Mouse (Mus musculus): ENCODE results near the gene Mapk10. TPM values are rescaled to one million over a fixed set of nuclear protein-coding genes. Genes with fewer than 3 reads are reported as not detected.

The Mapk10 gene
- polyA plus RNA-seq, 1 experiment from 2014 or later = 8.8 TPM

DNA sequence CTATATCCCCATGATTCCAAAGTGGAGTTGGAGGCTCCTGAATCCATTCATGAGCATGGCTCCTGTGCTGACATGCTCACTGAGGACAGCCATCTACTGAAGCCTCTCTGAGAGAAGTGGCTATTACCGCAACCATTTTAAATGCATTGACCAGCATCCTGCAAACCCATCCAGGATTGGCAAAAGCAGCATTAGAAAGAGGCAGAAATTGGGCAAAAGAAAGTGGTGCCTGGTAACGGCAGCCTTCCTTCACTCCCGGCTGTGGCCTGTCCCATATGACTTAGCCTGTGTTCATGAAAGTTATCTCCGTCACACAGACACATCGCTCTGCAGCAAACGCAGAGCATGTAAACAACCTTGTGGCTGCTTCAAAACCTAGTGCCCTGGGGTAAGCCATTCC lies 1.6 kb downstream of the Mapk10 start:
- ATAC-seq (replicated peaks; ENCODE audit: low FRiP score, low TSS enrichment, low read depth) (no peak), DNase-seq (ENCODE audit: low spot score) (no peak)
- Histone ChIP-seq H3K27me3 (replicated peaks; ENCODE audit: control insufficient read depth, insufficient read depth, low read length) (0 out of 2 replicates have a peak, but pooled peaks cover 5% of the 10 kb centered on the region), H3K27ac (ENCODE audit: low read depth) (no peak overlapping the region), H3K4me1 (replicated peaks; ENCODE audit: control insufficient read depth, insufficient read depth, low read length) (peaks cover 2% of the 10 kb centered on the region), H3K36me3 (ENCODE audit: control insufficient read depth, insufficient read depth, low read length) (no peaks in the 10 kb centered on the region), H3K9ac (ENCODE audit: low read length) (no peak overlapping the region), H3K4me3 (ENCODE audit: low read depth, low read length) (no peak overlapping the region), H3K9me3 (ENCODE audit: control insufficient read depth, low read length) (no peaks in the 10 kb centered on the region), H3K4me2 (ENCODE audit: low read length) (no peak overlapping the region)
- 50% methylated on average over 6 of the region's 6 CpGs for WGBS

GRCm38 (mm10) chr5:103208869-103209268 lies 2.3 kb downstream of the Mapk10 start:
- no peak overlapping the region for H3K4me2 ChIP-seq (ENCODE audit: low read length)
- DNase-seq (ENCODE audit: low spot score) (no peak), ATAC-seq (replicated peaks; ENCODE audit: low FRiP score, low TSS enrichment, low read depth) (no peak)
- H3K36me3 ChIP-seq (ENCODE audit: control insufficient read depth, insufficient read depth, low read length) = no peaks in the 10 kb centered on the region
- WGBS = 56% methylated on average over 8 of the region's 8 CpGs
- 0 out of 2 replicates have a peak, but pooled peaks cover 5% of the 10 kb centered on the region for H3K27me3 ChIP-seq (replicated peaks; ENCODE audit: control insufficient read depth, insufficient read depth, low read length)
- H3K27ac ChIP-seq (ENCODE audit: low read depth) = no peak overlapping the region
- no peak overlapping the region for H3K4me3 ChIP-seq (ENCODE audit: low read depth, low read length)
- no peaks in the 10 kb centered on the region for H3K9me3 ChIP-seq (ENCODE audit: control insufficient read depth, low read length)
- no peak overlapping the region for H3K9ac ChIP-seq (ENCODE audit: low read length)
- H3K4me1 ChIP-seq (replicated peaks; ENCODE audit: control insufficient read depth, insufficient read depth, low read length) = peaks cover 2% of the 10 kb centered on the region

DNA sequence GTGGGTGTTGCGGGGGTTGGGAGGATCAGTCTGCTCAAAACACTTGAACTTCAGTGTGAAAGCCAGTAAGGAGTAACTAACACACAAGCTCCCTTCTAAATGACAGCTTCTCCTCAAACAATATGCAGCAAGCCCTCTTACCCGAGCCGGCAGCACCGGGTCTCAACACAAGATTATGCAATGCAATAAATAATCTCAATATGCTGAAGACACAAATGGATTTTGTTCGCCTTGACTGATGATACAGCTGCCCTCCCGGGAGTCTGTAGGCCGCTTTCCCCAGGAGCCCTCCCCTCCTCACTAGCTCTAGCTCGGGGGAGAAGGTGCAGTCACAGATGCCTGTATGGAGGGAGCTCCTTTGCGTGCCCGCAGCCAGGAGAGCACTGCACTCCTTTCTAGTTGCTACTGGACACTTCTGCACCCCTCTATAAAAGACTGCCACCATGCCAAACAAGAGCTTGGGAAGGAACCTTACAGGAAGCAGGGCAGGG lies 3.1 kb downstream of the Mapk10 start:
- ATAC-seq (replicated peaks; ENCODE audit: low FRiP score, low TSS enrichment, low read depth) = no peak
- no peak overlapping the region for H3K4me2 ChIP-seq (ENCODE audit: low read length)
- 63% methylated on average over 10 of the region's 10 CpGs for whole genome bisulfite sequencing

GRCm38 (mm10) chr5:103197796-103198325 lies 13.3 kb downstream of the Mapk10 start:
- H3K36me3 ChIP-seq (ENCODE audit: control insufficient read depth, insufficient read depth, low read length) = no peaks in the 10 kb centered on the region
- H3K4me2 ChIP-seq (ENCODE audit: low read length) = no peak overlapping the region
- H3K9ac ChIP-seq (ENCODE audit: low read length) = no peak overlapping the region
- WGBS = 78% methylated on average over 2 of the region's 2 CpGs
- H3K9me3 ChIP-seq (ENCODE audit: control insufficient read depth, low read length) = no peaks in the 10 kb centered on the region
- no peaks in the 10 kb centered on the region for H3K27me3 ChIP-seq (replicated peaks; ENCODE audit: control insufficient read depth, insufficient read depth, low read length)
- no peak for ATAC-seq (replicated peaks; ENCODE audit: low FRiP score, low TSS enrichment, low read depth)
- no peak overlapping the region for H3K4me3 ChIP-seq (ENCODE audit: low read depth, low read length)
- H3K4me1 ChIP-seq (replicated peaks; ENCODE audit: control insufficient read depth, insufficient read depth, low read length) = peaks cover 5% of the 10 kb centered on the region; the same call in 1 of the 2 replicates
- DNase-seq (ENCODE audit: low spot score) = no peak
- H3K27ac ChIP-seq (ENCODE audit: low read depth) = no peak overlapping the region

More for the DNA sequence above, 3.1 kb downstream of the Mapk10 start:
- Histone ChIP-seq H3K36me3 (ENCODE audit: control insufficient read depth, insufficient read depth, low read length) (no peaks in the 10 kb centered on the region), H3K4me3 (ENCODE audit: low read depth, low read length) (no peak overlapping the region), H3K27me3 (replicated peaks; ENCODE audit: control insufficient read depth, insufficient read depth, low read length) (0 out of 2 replicates have a peak, but pooled peaks cover 5% of the 10 kb centered on the region), H3K4me1 (replicated peaks; ENCODE audit: control insufficient read depth, insufficient read depth, low read length) (peaks cover 2% of the 10 kb centered on the region), H3K27ac (ENCODE audit: low read depth) (no peak overlapping the region), H3K9me3 (ENCODE audit: control insufficient read depth, low read length) (no peaks in the 10 kb centered on the region), H3K9ac (ENCODE audit: low read length) (no peak overlapping the region)
- DNase-seq (ENCODE audit: low spot score) = no peak

DNA sequence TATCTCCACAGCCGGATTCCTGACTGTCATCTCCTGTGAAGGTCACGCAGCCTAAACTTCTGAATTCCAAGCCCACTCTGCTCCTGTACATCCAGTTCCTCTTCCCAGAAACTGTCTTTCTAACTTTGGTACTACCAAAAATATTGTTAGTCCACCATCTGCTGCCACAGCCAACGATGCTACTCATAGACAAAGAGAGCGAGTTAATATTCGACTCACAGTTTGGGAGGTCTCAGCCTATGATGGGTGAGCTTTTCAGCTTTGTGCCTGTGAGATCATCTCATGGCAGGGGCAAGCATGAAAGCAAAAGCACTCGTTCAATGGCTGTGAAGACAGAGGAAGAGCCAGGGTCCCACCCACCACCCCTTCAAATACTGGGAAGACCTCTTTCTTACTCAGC lies 16.6 kb downstream of the Mapk10 start:
- ATAC-seq (replicated peaks; ENCODE audit: low FRiP score, low TSS enrichment, low read depth) = no peak
- no peak overlapping the region for H3K4me2 ChIP-seq (ENCODE audit: low read length)
- no peak overlapping the region for H3K27ac ChIP-seq (ENCODE audit: low read depth)
- no peaks in the 10 kb centered on the region for H3K9me3 ChIP-seq (ENCODE audit: control insufficient read depth, low read length)
- DNase-seq (ENCODE audit: low spot score) = no peak
- H3K4me3 ChIP-seq (ENCODE audit: low read depth, low read length) = no peak overlapping the region
- H3K4me1 ChIP-seq (replicated peaks; ENCODE audit: control insufficient read depth, insufficient read depth, low read length) = peaks cover 5% of the 10 kb centered on the region; the same call in 1 of the 2 replicates
- no peaks in the 10 kb centered on the region for H3K36me3 ChIP-seq (ENCODE audit: control insufficient read depth, insufficient read depth, low read length)
- 50% methylated on average over 6 of the region's 6 CpGs for WGBS
- no peaks in the 10 kb centered on the region for H3K27me3 ChIP-seq (replicated peaks; ENCODE audit: control insufficient read depth, insufficient read depth, low read length)
- no peak overlapping the region for H3K9ac ChIP-seq (ENCODE audit: low read length)

DNA sequence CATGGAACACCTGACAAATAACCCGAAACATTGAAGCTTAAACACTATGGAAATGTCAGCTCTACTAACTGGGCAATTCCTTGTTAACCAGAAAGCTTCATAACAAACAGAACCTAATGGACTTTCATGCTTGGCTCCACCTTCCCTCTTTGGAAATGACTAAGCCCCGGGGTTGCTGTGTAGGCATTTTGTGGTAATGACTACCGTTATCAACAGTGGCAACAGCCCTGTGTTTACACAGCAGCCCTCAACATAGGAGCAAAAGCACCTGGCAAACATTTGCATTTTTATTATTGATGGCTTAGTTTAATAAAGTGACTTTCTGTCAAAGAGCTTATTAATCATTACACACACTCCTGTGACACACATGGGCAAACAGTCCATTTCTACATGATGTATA lies 17.4 kb downstream of the Mapk10 start:
- DNase-seq (ENCODE audit: low spot score) = no peak
- ATAC-seq (replicated peaks; ENCODE audit: low FRiP score, low TSS enrichment, low read depth) = 0 out of 2 replicates have a peak, but pooled peaks have one; percentile 43

DNA sequence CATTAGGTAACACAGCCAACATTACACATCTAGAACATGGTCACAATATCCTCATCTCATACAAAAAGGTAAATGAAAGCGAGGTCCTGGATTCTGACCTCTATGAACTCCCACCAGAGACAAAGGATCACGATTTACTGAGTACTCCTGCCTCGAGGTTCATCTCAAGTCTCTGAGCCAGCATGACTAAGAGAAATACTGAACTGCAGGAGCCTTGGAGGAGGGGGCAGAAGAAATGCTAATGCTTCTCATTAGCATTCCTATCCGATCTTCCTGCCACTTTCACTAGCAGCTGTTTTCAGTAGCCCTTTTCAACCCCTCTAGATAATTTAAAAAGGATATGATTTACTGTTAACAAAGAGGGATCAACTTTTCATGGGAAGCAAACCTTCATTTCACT lies 19.6 kb downstream of the Mapk10 start:
- Histone ChIP-seq H3K9ac (ENCODE audit: low read length) (no peak overlapping the region), H3K4me2 (ENCODE audit: low read length) (no peak overlapping the region), H3K36me3 (ENCODE audit: control insufficient read depth, insufficient read depth, low read length) (no peaks in the 10 kb centered on the region), H3K4me1 (replicated peaks; ENCODE audit: control insufficient read depth, insufficient read depth, low read length) (peaks cover 5% of the 10 kb centered on the region; the same call in 1 of the 2 replicates), H3K9me3 (ENCODE audit: control insufficient read depth, low read length) (no peaks in the 10 kb centered on the region), H3K27ac (ENCODE audit: low read depth) (no peak overlapping the region), H3K27me3 (replicated peaks; ENCODE audit: control insufficient read depth, insufficient read depth, low read length) (no peaks in the 10 kb centered on the region), H3K4me3 (ENCODE audit: low read depth, low read length) (no peak overlapping the region)
- WGBS = 38% methylated on average over 4 of the region's 4 CpGs
- no peak for DNase-seq (ENCODE audit: low spot score)
- ATAC-seq (replicated peaks; ENCODE audit: low FRiP score, low TSS enrichment, low read depth) = no peak

More for the DNA sequence above, 17.4 kb downstream of the Mapk10 start:
- Histone ChIP-seq H3K9me3 (ENCODE audit: control insufficient read depth, low read length) (no peaks in the 10 kb centered on the region), H3K4me1 (replicated peaks; ENCODE audit: control insufficient read depth, insufficient read depth, low read length) (peaks cover 5% of the 10 kb centered on the region; the same call in 1 of the 2 replicates), H3K4me2 (ENCODE audit: low read length) (no peak overlapping the region), H3K4me3 (ENCODE audit: low read depth, low read length) (no peak overlapping the region), H3K27me3 (replicated peaks; ENCODE audit: control insufficient read depth, insufficient read depth, low read length) (no peaks in the 10 kb centered on the region), H3K9ac (ENCODE audit: low read length) (no peak overlapping the region), H3K27ac (ENCODE audit: low read depth) (no peak overlapping the region), H3K36me3 (ENCODE audit: control insufficient read depth, insufficient read depth, low read length) (no peaks in the 10 kb centered on the region)
- 54% methylated on average over 3 of the region's 3 CpGs for WGBS

GRCm38 (mm10) chr5:103184256-103184655 lies 26.9 kb downstream of the Mapk10 start:
- H3K36me3 ChIP-seq (ENCODE audit: control insufficient read depth, insufficient read depth, low read length) = no peaks in the 10 kb centered on the region
- H3K9me3 ChIP-seq (ENCODE audit: control insufficient read depth, low read length) = 0 out of 2 replicates have a peak, but pooled peaks cover 4% of the 10 kb centered on the region
- H3K4me2 ChIP-seq (ENCODE audit: low read length) = no peak overlapping the region
- H3K4me1 ChIP-seq (replicated peaks; ENCODE audit: control insufficient read depth, insufficient read depth, low read length) = no peaks in the 10 kb centered on the region
- no peak overlapping the region for H3K27ac ChIP-seq (ENCODE audit: low read depth)
- 92% methylated on average over 1 of the region's 1 CpGs for WGBS
- ATAC-seq (replicated peaks; ENCODE audit: low FRiP score, low TSS enrichment, low read depth) (no peak), DNase-seq (ENCODE audit: low spot score) (no peak)
- H3K4me3 ChIP-seq (ENCODE audit: low read depth, low read length) = no peak overlapping the region
- no peaks in the 10 kb centered on the region for H3K27me3 ChIP-seq (replicated peaks; ENCODE audit: control insufficient read depth, insufficient read depth, low read length)
- H3K9ac ChIP-seq (ENCODE audit: low read length) = no peak overlapping the region

GRCm38 (mm10) chr5:103181622-103182021 lies 29.5 kb downstream of the Mapk10 start:
- peaks cover 8% of the 10 kb centered on the region; the same call in 1 of the 2 replicates for H3K4me1 ChIP-seq (replicated peaks; ENCODE audit: control insufficient read depth, insufficient read depth, low read length)
- DNase-seq (ENCODE audit: low spot score) (no peak), ATAC-seq (replicated peaks; ENCODE audit: low FRiP score, low TSS enrichment, low read depth) (no peak)
- no peak overlapping the region for H3K9ac ChIP-seq (ENCODE audit: low read length)
- H3K27me3 ChIP-seq (replicated peaks; ENCODE audit: control insufficient read depth, insufficient read depth, low read length) = no peaks in the 10 kb centered on the region
- H3K4me2 ChIP-seq (ENCODE audit: low read length) = no peak overlapping the region
- WGBS = 90% methylated on average over 10 of the region's 10 CpGs
- no peaks in the 10 kb centered on the region for H3K36me3 ChIP-seq (ENCODE audit: control insufficient read depth, insufficient read depth, low read length)
- H3K9me3 ChIP-seq (ENCODE audit: control insufficient read depth, low read length) = 0 out of 2 replicates have a peak, but pooled peaks cover 4% of the 10 kb centered on the region
- H3K27ac ChIP-seq (ENCODE audit: low read depth) = no peak overlapping the region
- no peak overlapping the region for H3K4me3 ChIP-seq (ENCODE audit: low read depth, low read length)

All from intestine, embryonic 14.5 days (tissue).